9 mouse cellular contexts compared by ENCODE assay signal in genomic region chr7:19824182-19824973, GRCm38 (mm10). TPM values are rescaled to one million over a fixed set of nuclear protein-coding genes. Genes with fewer than 3 reads are reported as not detected.
DNase-seq lines count a peak whose midpoint lies in the region; ATAC-seq lines count a peak whose summit lies in the region.
"Had no signal": no experiment of that assay in that cellular context is flagged by ENCODE, and none has a peak within 500 bp of the region (broad histone marks: within the 10 kb centered on the region; RNA-seq: fewer than 3 reads in every experiment).

No protein-coding gene starts in this region.

- H3K27me3 ChIP-seq in limb, embryonic 10.5 days (ENCODE audit: low read depth, poor library complexity, severe bottlenecking): peaks cover 48% of the 10 kb centered on the region
- H3K27me3 ChIP-seq in midbrain, embryonic 10.5 days (ENCODE audit: low read depth, poor library complexity, severe bottlenecking): peaks cover 64% of the 10 kb centered on the region

- intact Hi-C loops in heart, postnatal 25 days (cut with DNase I): no loop called here

- ATAC-seq in CD4-positive, CD25-positive, alpha-beta regulatory T cell, adult 4 months: peak; percentile 86

- DNase-seq in adipocyte (ENCODE audit: low spot score): peak; percentile 87
- peak; percentile 86 for DNase-seq in fibroblast of lung, adult 2 months (ENCODE audit: low read depth)
- peak; percentile 86 for DNase-seq in heart, postnatal 25 days (ENCODE audit: low spot score)
- peak; percentile 82 for DNase-seq in limb, embryonic 10.5 days (ENCODE audit: low spot score)
- peak; percentile 66 for DNase-seq in midbrain, embryonic 10.5 days (ENCODE audit: low spot score)
- DNase-seq in spleen, postnatal 14 days (ENCODE audit: low spot score in 2 of 2): peak; percentile 51 to 54
- no peak for DNase-seq in layer of hippocampus, adult 8-10 months (ENCODE audit: low spot score in 2 of 2)

- peak overlapping the region; percentile 27 for H3K4me3 ChIP-seq in limb, embryonic 10.5 days
- H3K4me3 ChIP-seq in midbrain, embryonic 10.5 days: peak overlapping the region; percentile 34

- no peaks in the 10 kb centered on the region for H3K9me3 ChIP-seq in limb, embryonic 10.5 days (replicated peaks)
- H3K9me3 ChIP-seq in midbrain, embryonic 10.5 days (replicated peaks): peaks cover 9% of the 10 kb centered on the region; the same call in 1 of the 2 replicates

- peak overlapping the region; percentile 70; the same call in 1 of the 2 replicates for H3K27ac ChIP-seq in limb, embryonic 10.5 days
- peak overlapping the region; percentile 43; the same call in 1 of the 2 replicates for H3K27ac ChIP-seq in midbrain, embryonic 10.5 days (replicated peaks)

- WGBS in limb, embryonic 10.5 days: 23% methylated on average over 26 of the region's 26 CpGs
- WGBS in midbrain, embryonic 10.5 days: 23% methylated on average over 26 of the region's 26 CpGs

- H3K4me1 ChIP-seq in limb, embryonic 10.5 days: peaks cover 27% of the 10 kb centered on the region
- peaks cover 27% of the 10 kb centered on the region for H3K4me1 ChIP-seq in midbrain, embryonic 10.5 days

- no peaks in the 10 kb centered on the region for H3K36me3 ChIP-seq in limb, embryonic 10.5 days
- H3K36me3 ChIP-seq in midbrain, embryonic 10.5 days: no peaks in the 10 kb centered on the region

RNA-seq across cellular contexts. Expression of gene Bcl3, which starts 1.8 kb away (rescaled TPM):
- 10 to 100 TPM; 16.0 to 20.5 TPM for polyA plus RNA-seq in CD4-positive, CD25-positive, alpha-beta regulatory T cell, adult 4 months (2017; shearing (Covaris generic))
- total RNA-seq in heart, postnatal 25 days (2021): 1 to 10 TPM; 3.0 to 3.9 TPM
- 0.82 and 1.2 TPM in 2 replicates for polyA plus RNA-seq in limb, embryonic 10.5 days (2016; fragmentation: Nextera tagmentation; extraction: Ambion mirVana)
- 1.1 and 1.8 TPM in 2 replicates for polyA plus RNA-seq in midbrain, embryonic 10.5 days (2016; fragmentation: Nextera tagmentation; extraction: Ambion mirVana)
- total RNA-seq in layer of hippocampus, adult 8-10 months (2022): 10 to 100 TPM in 1 of 4 experiments, 1 to 10 TPM in 1, under 1 TPM in 2; 0.75 to 11.9 (median 2.3) TPM

RNA-seq across cellular contexts. Expression of gene Gm19345, which starts 27.4 kb away (rescaled TPM):
- not detected for polyA plus RNA-seq in CD4-positive, CD25-positive, alpha-beta regulatory T cell, adult 4 months (2017; shearing (Covaris generic))
- not detected for total RNA-seq in heart, postnatal 25 days (2021)
- polyA plus RNA-seq in limb, embryonic 10.5 days (2016; fragmentation: Nextera tagmentation; extraction: Ambion mirVana): not detected in 2 replicates
- 0.14 TPM in 1 of 2 replicates, not detected in the other for polyA plus RNA-seq in midbrain, embryonic 10.5 days (2016; fragmentation: Nextera tagmentation; extraction: Ambion mirVana)
- total RNA-seq in layer of hippocampus, adult 8-10 months (2022): 1 to 10 TPM; 1.5 to 2.6 (median 2.2) TPM

RNA-seq across cellular contexts. Expression of gene Cblc, which starts 27.8 kb away (rescaled TPM):
- not detected for polyA plus RNA-seq in CD4-positive, CD25-positive, alpha-beta regulatory T cell, adult 4 months (2017; shearing (Covaris generic))
- total RNA-seq in heart, postnatal 25 days (2021): under 1 TPM in 1 of 2 experiments, not detected in 1; 0.73 TPM
- polyA plus RNA-seq in limb, embryonic 10.5 days (2016; fragmentation: Nextera tagmentation; extraction: Ambion mirVana): 1.4 and 1.6 TPM in 2 replicates
- polyA plus RNA-seq in midbrain, embryonic 10.5 days (2016; fragmentation: Nextera tagmentation; extraction: Ambion mirVana): 0.62 and 0.70 TPM in 2 replicates
- total RNA-seq in layer of hippocampus, adult 8-10 months (2022): not detected
- total RNA-seq: layer of hippocampus, adult 18-20 months had no signal

RNA-seq across cellular contexts. Expression of gene Ceacam16, which starts 36.7 kb away (rescaled TPM):
- not detected for polyA plus RNA-seq in CD4-positive, CD25-positive, alpha-beta regulatory T cell, adult 4 months (2017; shearing (Covaris generic))
- under 1 TPM in 1 of 2 experiments, not detected in 1; 0.42 TPM for total RNA-seq in heart, postnatal 25 days (2021)
- polyA plus RNA-seq in limb, embryonic 10.5 days (2016; fragmentation: Nextera tagmentation; extraction: Ambion mirVana): not detected in 2 replicates
- polyA plus RNA-seq in midbrain, embryonic 10.5 days (2016; fragmentation: Nextera tagmentation; extraction: Ambion mirVana): not detected in 2 replicates
- total RNA-seq in layer of hippocampus, adult 8-10 months (2022): not detected
- total RNA-seq: layer of hippocampus, adult 18-20 months had no signal

RNA-seq across cellular contexts. Expression of gene Bcam, which starts 53.6 kb away (rescaled TPM):
- polyA plus RNA-seq in CD4-positive, CD25-positive, alpha-beta regulatory T cell, adult 4 months (2017; shearing (Covaris generic)): 1 to 10 TPM; 2.5 to 3.7 TPM
- total RNA-seq in heart, postnatal 25 days (2021): 100 to 1,000 TPM; 220 to 229 TPM
- 53.8 and 58.6 TPM in 2 replicates for polyA plus RNA-seq in limb, embryonic 10.5 days (2016; fragmentation: Nextera tagmentation; extraction: Ambion mirVana)
- 25.3 and 32.2 TPM in 2 replicates for polyA plus RNA-seq in midbrain, embryonic 10.5 days (2016; fragmentation: Nextera tagmentation; extraction: Ambion mirVana)
- 10 to 100 TPM; 11.0 to 15.2 (median 13.2) TPM for total RNA-seq in layer of hippocampus, adult 8-10 months (2022)

Comparison
In these comparisons a context has a peak if more than half of its experiments do, and no peak if none do; other contexts are left out.
1. DNase-seq: peak in adipocyte (single experiment), fibroblast of lung, adult 2 months (single experiment), heart, postnatal 25 days (single experiment), limb, embryonic 10.5 days (single experiment), midbrain, embryonic 10.5 days (single experiment) and spleen, postnatal 14 days (2 of 2); none in layer of hippocampus, adult 8-10 months (0 of 2).